Mouse (Mus musculus): Measurements from ENCODE around the gene Sh2d1a. TPM values are rescaled to one million over a fixed set of nuclear protein-coding genes. Genes with fewer than 3 reads are reported as not detected.

Gene Sh2d1a
- 3.9 TPM in 2 replicates for polyA plus RNA-seq (2015; fragmentation: Nextera tagmentation; extraction: Ambion mirVana)

- Histone ChIP-seq H3K9ac (replicated peaks; ENCODE audit: low read depth, low read length) (no peak within 1 kb of the TSS), H3K4me2 (ENCODE audit: low read length) (no peak within 1 kb of the TSS), H3K9me3 (ENCODE audit: control insufficient read depth, low read length) (no peaks in the 10 kb centered on the region), H3K4me1 (replicated peaks; ENCODE audit: control insufficient read depth, insufficient read depth, low read length) (no peaks in the 10 kb centered on the region), H3K27ac (ENCODE audit: low read length) (no peak within 1 kb of the TSS), H3K27me3 (replicated peaks; ENCODE audit: control insufficient read depth, insufficient read depth, low read length) (no peaks in the 10 kb centered on the region), H3K4me3 (replicated peaks; ENCODE audit: low read length) (no peak within 1 kb of the TSS), H3K36me3 (ENCODE audit: control insufficient read depth, insufficient read depth) (no peaks in the 10 kb centered on the region)
- no peak for ATAC-seq
- WGBS, result 69% methylated on average over 13 of the region's 13 CpGs
Observed at GRCm38 (mm10) chrX:42502291-42503043, at the start of gene Sh2d1a. TSS of gene Sh2d1a (plus strand) at chrX:42502453.

GRCm38 (mm10) chrX:42453001-42453400 is 49.3 kb upstream of the Sh2d1a start:
- ATAC-seq, result no peak
- Histone ChIP-seq H3K9me3 (ENCODE audit: control insufficient read depth, low read length) (no peaks in the 10 kb centered on the region), H3K9ac (replicated peaks; ENCODE audit: low read depth, low read length) (no peak overlapping the region), H3K27ac (ENCODE audit: low read length) (no peak overlapping the region), H3K27me3 (replicated peaks; ENCODE audit: control insufficient read depth, insufficient read depth, low read length) (no peaks in the 10 kb centered on the region), H3K4me1 (replicated peaks; ENCODE audit: control insufficient read depth, insufficient read depth, low read length) (no peaks in the 10 kb centered on the region), H3K36me3 (ENCODE audit: control insufficient read depth, insufficient read depth) (no peaks in the 10 kb centered on the region), H3K4me3 (replicated peaks; ENCODE audit: low read length) (no peak overlapping the region), H3K4me2 (ENCODE audit: low read length) (no peak overlapping the region)
- 100% methylated on average over 1 of the region's 1 CpGs for WGBS

DNA sequence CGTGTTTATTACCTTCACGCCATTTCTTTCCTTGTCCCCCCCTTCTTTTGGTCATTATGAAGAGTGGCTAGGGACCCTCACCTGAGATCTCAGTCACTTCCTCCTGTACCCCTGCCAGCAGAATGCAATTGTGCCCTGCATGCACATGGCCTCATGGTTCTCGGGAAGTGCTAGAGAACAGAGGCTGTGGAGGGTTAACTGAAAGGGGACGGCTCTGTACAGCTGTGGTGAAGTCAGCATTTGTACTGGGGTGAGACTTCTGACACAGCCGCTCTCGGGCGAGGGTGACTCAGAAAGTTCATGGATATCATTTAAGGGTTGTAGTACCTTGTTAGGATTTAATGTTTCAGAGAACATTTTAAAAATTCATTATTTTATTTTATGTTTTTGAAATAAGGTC is 47.7 kb upstream of the Sh2d1a start:
- no peaks in the 10 kb centered on the region for H3K9me3 ChIP-seq (ENCODE audit: control insufficient read depth, low read length)
- H3K9ac ChIP-seq (replicated peaks; ENCODE audit: low read depth, low read length), result no peak overlapping the region
- H3K27me3 ChIP-seq (replicated peaks; ENCODE audit: control insufficient read depth, insufficient read depth, low read length), result no peaks in the 10 kb centered on the region
- no peak for ATAC-seq
- 76% methylated on average over 7 of the region's 7 CpGs for WGBS
- no peak overlapping the region for H3K4me2 ChIP-seq (ENCODE audit: low read length)
- H3K4me3 ChIP-seq (replicated peaks; ENCODE audit: low read length), result no peak overlapping the region
- no peaks in the 10 kb centered on the region for H3K36me3 ChIP-seq (ENCODE audit: control insufficient read depth, insufficient read depth)
- no peaks in the 10 kb centered on the region for H3K4me1 ChIP-seq (replicated peaks; ENCODE audit: control insufficient read depth, insufficient read depth, low read length)
- no peak overlapping the region for H3K27ac ChIP-seq (ENCODE audit: low read length)

- no peak within 1 kb of the TSS for H3K27ac ChIP-seq (ENCODE audit: low read length)
- 91% methylated on average over 16 of the region's 16 CpGs for WGBS
- no peak within 1 kb of the TSS for H3K4me2 ChIP-seq (ENCODE audit: low read length)
- no peak within 1 kb of the TSS for H3K4me3 ChIP-seq (replicated peaks; ENCODE audit: low read length)
- H3K36me3 ChIP-seq (ENCODE audit: control insufficient read depth, insufficient read depth), result no peaks in the 10 kb centered on the region
- no peaks in the 10 kb centered on the region for H3K27me3 ChIP-seq (replicated peaks; ENCODE audit: control insufficient read depth, insufficient read depth, low read length)
- H3K9ac ChIP-seq (replicated peaks; ENCODE audit: low read depth, low read length), result no peak within 1 kb of the TSS
- peaks cover 5% of the 10 kb centered on the region; the same call in 1 of the 2 replicates for H3K9me3 ChIP-seq (ENCODE audit: control insufficient read depth, low read length)
- H3K4me1 ChIP-seq (replicated peaks; ENCODE audit: control insufficient read depth, insufficient read depth, low read length), result no peaks in the 10 kb centered on the region
- ATAC-seq, result no peak
Observed at GRCm38 (mm10) chrX:42489446-42489845, 12.8 kb upstream of the Sh2d1a start, which contains the start of gene Tex13c2. TSS of gene Tex13c2 (plus strand) at chrX:42489691.

- no peaks in the 10 kb centered on the region for H3K27me3 ChIP-seq (replicated peaks; ENCODE audit: control insufficient read depth, insufficient read depth, low read length)
- H3K4me3 ChIP-seq (replicated peaks; ENCODE audit: low read length), result no peak overlapping the region
- H3K9me3 ChIP-seq (ENCODE audit: control insufficient read depth, low read length), result peaks cover 5% of the 10 kb centered on the region; the same call in 1 of the 2 replicates
- no peak for ATAC-seq
- H3K4me2 ChIP-seq (ENCODE audit: low read length), result no peak overlapping the region
- no peak overlapping the region for H3K9ac ChIP-seq (replicated peaks; ENCODE audit: low read depth, low read length)
- WGBS, result 83% methylated on average over 8 of the region's 8 CpGs
- H3K36me3 ChIP-seq (ENCODE audit: control insufficient read depth, insufficient read depth), result no peaks in the 10 kb centered on the region
- no peak overlapping the region for H3K27ac ChIP-seq (ENCODE audit: low read length)
- H3K4me1 ChIP-seq (replicated peaks; ENCODE audit: control insufficient read depth, insufficient read depth, low read length), result no peaks in the 10 kb centered on the region
Observed at GRCm38 (mm10) chrX:42490336-42490735, 11.9 kb upstream of the Sh2d1a start.

- H3K27me3 ChIP-seq (replicated peaks; ENCODE audit: control insufficient read depth, insufficient read depth, low read length), result no peaks in the 10 kb centered on the region
- H3K4me3 ChIP-seq (replicated peaks; ENCODE audit: low read length), result no peak overlapping the region
- no peaks in the 10 kb centered on the region for H3K36me3 ChIP-seq (ENCODE audit: control insufficient read depth, insufficient read depth)
- no peaks in the 10 kb centered on the region for H3K9me3 ChIP-seq (ENCODE audit: control insufficient read depth, low read length)
- H3K9ac ChIP-seq (replicated peaks; ENCODE audit: low read depth, low read length), result no peak overlapping the region
- H3K4me1 ChIP-seq (replicated peaks; ENCODE audit: control insufficient read depth, insufficient read depth, low read length), result no peaks in the 10 kb centered on the region
- H3K27ac ChIP-seq (ENCODE audit: low read length), result no peak overlapping the region
- H3K4me2 ChIP-seq (ENCODE audit: low read length), result no peak overlapping the region
- ATAC-seq, result peak; percentile 45; the same call in 1 of the 2 replicates
Observed at GRCm38 (mm10) chrX:42500538-42500937, 1.7 kb upstream of the Sh2d1a start.

- H3K4me1 ChIP-seq (replicated peaks; ENCODE audit: control insufficient read depth, insufficient read depth, low read length), result no peaks in the 10 kb centered on the region
- H3K4me2 ChIP-seq (ENCODE audit: low read length), result no peak overlapping the region
- no peaks in the 10 kb centered on the region for H3K9me3 ChIP-seq (ENCODE audit: control insufficient read depth, low read length)
- H3K27me3 ChIP-seq (replicated peaks; ENCODE audit: control insufficient read depth, insufficient read depth, low read length), result no peaks in the 10 kb centered on the region
- H3K4me3 ChIP-seq (replicated peaks; ENCODE audit: low read length), result no peak overlapping the region
- ATAC-seq, result no peak
- WGBS, result 82% methylated on average over 2 of the region's 2 CpGs
- H3K9ac ChIP-seq (replicated peaks; ENCODE audit: low read depth, low read length), result no peak overlapping the region
- H3K36me3 ChIP-seq (ENCODE audit: control insufficient read depth, insufficient read depth), result no peaks in the 10 kb centered on the region
- no peak overlapping the region for H3K27ac ChIP-seq (ENCODE audit: low read length)
Observed at GRCm38 (mm10) chrX:42511105-42511504, 8.9 kb downstream of the Sh2d1a start.

DNA sequence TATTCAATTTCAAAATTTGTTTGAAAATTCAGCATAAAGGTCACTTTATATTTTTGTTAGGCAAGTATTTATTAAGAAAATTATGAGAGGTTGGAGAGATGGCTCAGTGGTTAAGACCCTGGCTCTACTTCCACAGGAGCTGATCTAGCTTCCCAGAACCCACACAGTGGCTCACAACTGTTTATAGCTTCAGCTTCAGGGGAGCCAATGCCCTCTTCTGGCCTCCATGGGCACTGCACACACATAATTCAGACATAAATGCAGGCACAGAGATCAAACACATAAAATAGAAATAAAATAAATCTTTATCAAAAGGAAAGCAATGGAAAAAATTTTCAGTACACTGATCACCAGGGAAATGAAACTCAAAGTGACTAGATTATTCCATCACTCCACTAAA is 10.3 kb downstream of the Sh2d1a start:
- Histone ChIP-seq H3K4me3 (replicated peaks; ENCODE audit: low read length) (no peak overlapping the region), H3K9me3 (ENCODE audit: control insufficient read depth, low read length) (no peaks in the 10 kb centered on the region)

DNA sequence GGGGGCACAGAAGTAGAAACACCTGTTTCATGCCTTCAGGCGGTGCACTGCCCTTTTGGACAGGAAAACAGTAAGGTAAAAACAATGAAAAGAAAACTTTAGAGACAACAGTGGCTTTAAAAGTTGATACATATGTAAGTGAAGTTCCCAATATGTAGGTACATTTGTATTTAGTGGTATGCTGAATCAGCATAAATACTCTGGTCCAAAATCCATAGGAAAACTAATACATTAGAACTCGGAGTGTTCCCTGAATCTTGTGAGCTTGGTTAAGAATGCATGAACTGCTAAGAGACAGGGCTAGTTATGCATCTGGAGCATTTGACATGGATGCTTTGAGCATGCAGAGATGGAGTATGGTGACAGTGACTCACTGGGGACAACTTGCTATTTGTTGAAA is 20.6 kb downstream of the Sh2d1a start:
- Histone ChIP-seq H3K4me2 (ENCODE audit: low read length) (no peak overlapping the region), H3K27me3 (replicated peaks; ENCODE audit: control insufficient read depth, insufficient read depth, low read length) (no peaks in the 10 kb centered on the region)
- ATAC-seq, result no peak

More for the DNA sequence above, 10.3 kb downstream of the Sh2d1a start:
- Histone ChIP-seq H3K4me1 (replicated peaks; ENCODE audit: control insufficient read depth, insufficient read depth, low read length) (no peaks in the 10 kb centered on the region), H3K36me3 (ENCODE audit: control insufficient read depth, insufficient read depth) (no peaks in the 10 kb centered on the region), H3K27me3 (replicated peaks; ENCODE audit: control insufficient read depth, insufficient read depth, low read length) (no peaks in the 10 kb centered on the region), H3K4me2 (ENCODE audit: low read length) (no peak overlapping the region), H3K27ac (ENCODE audit: low read length) (no peak overlapping the region), H3K9ac (replicated peaks; ENCODE audit: low read depth, low read length) (no peak overlapping the region)
- no peak for ATAC-seq

More for the DNA sequence above, 20.6 kb downstream of the Sh2d1a start:
- H3K9ac ChIP-seq (replicated peaks; ENCODE audit: low read depth, low read length), result no peak overlapping the region
- no peaks in the 10 kb centered on the region for H3K36me3 ChIP-seq (ENCODE audit: control insufficient read depth, insufficient read depth)
- H3K27ac ChIP-seq (ENCODE audit: low read length), result no peak overlapping the region
- H3K4me1 ChIP-seq (replicated peaks; ENCODE audit: control insufficient read depth, insufficient read depth, low read length), result no peaks in the 10 kb centered on the region
- H3K9me3 ChIP-seq (ENCODE audit: control insufficient read depth, low read length), result no peaks in the 10 kb centered on the region
- WGBS, result 79% methylated on average over 2 of the region's 2 CpGs
- no peak overlapping the region for H3K4me3 ChIP-seq (replicated peaks; ENCODE audit: low read length)
